Mouse (Mus musculus) cerebellum, adult 8-10 months (tissue): Measurements from ENCODE around the gene Gcm2.

ENCODE experiments used
- DNase-seq: peaks from one replicate; pipeline ENCODE4 v3.0.0; 2022

Gene Gcm2

DNA sequence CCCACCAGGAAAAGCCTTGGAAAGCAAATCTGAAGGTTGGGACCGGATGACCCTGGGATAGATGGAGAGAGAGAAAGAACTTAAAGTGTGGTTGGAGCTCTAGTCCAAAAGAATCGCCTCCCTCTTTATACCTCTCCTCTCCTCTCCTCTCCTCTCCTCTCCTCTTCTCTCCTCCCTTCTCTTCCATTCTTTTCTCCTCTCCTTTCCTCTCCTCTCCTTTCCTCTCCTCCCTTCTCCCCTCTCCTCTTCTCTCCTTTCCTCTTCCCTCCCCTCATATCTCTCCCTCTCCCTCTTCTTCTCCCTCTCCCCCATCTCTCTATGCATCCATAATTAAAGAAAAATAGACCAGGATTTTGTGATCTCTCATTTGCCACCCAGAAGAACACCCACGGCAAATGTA lies at the start of gene Gcm2:
TSS of gene Gcm2 (minus strand) at position 101 of the 400 bp plus-strand sequence.
- DNase-seq: no peak

DNA sequence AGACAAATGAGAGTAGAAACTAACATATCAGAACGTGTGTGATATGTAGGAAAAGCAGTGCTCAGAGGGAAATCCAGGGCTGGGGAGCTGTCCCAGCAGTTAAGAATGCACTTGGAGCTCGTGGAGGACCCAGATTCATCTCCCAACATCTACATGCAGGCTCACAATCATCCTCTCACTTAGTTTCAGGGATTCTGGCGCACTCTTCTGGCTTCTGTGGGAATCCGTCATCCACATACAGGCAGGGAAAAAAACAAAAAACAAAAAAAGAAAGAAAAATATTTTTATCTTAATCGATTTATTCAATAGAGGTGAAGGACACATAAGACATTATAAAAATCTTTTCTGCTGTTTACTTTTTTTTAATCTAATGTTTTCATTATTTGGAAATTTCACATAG lies 47.6 kb upstream of the Gcm2 start:
- DNase-seq: no peak

DNA sequence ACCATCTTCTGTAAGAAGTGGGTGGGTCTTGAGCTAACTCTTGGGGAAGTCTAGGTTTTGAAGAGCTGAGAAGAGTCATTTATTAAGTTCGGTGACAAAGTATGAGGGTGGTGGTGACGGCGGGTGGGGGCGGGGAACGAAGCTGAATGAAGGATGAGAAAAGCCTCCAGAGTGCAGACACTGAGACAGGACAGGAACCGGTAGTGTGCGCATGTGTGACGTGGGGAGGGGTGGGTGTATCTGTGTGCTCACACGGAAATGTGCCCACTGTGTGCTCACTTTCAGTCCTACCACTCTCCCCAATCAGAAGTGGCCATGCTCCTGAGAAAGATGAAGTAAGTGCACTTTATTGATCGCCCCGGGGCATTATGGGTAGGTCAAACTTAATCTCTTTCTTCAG lies 42.3 kb upstream of the Gcm2 start:
- DNase-seq: no peak

- DNase-seq: peak; percentile 48
These were observed 35.4 kb upstream of the Gcm2 start for GRCm38 (mm10) chr13:41146271-41146670.

DNA sequence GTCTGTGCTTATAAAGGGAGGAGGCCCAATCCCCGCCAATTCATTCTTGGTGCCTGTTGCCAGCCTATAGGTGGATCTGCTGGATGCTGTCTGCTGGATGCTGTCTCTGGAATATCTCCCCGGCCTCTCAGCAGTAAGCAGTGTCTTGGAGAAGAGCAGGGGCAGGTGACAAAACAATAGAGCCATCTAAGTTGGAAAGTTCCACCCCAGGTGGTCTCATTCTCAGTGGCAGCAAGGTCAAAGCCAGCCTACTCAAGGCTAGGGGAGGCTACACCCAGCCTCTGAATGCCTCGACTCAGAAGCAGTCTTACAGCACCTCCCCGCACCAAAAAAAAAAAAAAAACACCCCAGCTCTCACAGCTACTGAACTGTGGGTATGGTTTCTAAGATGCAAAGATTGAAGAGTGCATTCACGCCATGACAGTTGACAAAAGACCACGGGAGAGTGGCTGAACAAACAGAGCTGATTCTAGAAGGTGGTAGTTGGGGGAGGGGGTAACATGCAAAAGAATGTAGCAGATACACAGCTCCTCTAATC lies 34.7 kb upstream of the Gcm2 start:
- no peak for DNase-seq

DNA sequence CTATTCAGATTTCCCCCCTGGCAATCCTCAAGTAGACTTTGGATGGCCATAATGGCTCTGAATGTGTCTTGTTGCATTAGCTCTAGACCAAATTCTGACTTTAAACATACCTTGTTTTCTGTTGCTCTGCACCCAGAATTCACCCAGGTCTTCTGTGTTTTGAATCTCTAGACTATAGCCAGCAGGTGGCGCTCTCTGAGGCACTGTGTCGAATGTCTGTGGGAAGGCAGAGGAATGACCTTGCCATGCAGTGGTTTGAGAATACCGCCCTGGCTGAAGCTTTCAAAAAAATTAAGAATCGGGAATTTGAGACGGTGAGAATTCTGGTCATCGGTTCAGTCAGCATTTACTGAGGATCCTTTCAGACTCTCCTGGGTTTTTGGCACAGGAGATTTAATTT lies 24.1 kb upstream of the Gcm2 start:
- DNase-seq: peak; percentile 35

- no peak for DNase-seq
These were observed 18.2 kb upstream of the Gcm2 start for GRCm38 (mm10) chr13:41129061-41129460.

DNA sequence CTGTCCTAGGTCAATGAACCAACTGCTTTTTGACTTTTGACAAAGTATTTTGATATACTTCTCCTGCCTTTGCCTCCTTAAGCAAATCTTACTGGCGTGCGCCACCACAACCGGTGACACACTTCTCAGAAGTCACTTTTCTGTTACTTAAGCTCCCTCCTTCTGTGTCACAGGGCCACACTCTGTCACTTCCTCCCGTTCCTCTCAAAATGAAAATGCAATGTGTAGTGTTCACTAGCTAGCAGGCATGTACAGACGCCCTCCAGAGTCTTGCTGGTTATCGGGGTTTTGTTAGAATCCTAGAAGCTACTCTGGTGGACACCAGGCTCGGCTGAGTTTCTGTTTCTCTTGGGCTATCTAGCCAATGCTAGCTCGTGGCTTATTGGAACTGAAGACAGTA lies 17.5 kb upstream of the Gcm2 start:
- DNase-seq: no peak

GRCm38 (mm10) chr13:41123666-41124225 lies 12.9 kb upstream of the Gcm2 start:
- no peak for DNase-seq

DNA sequence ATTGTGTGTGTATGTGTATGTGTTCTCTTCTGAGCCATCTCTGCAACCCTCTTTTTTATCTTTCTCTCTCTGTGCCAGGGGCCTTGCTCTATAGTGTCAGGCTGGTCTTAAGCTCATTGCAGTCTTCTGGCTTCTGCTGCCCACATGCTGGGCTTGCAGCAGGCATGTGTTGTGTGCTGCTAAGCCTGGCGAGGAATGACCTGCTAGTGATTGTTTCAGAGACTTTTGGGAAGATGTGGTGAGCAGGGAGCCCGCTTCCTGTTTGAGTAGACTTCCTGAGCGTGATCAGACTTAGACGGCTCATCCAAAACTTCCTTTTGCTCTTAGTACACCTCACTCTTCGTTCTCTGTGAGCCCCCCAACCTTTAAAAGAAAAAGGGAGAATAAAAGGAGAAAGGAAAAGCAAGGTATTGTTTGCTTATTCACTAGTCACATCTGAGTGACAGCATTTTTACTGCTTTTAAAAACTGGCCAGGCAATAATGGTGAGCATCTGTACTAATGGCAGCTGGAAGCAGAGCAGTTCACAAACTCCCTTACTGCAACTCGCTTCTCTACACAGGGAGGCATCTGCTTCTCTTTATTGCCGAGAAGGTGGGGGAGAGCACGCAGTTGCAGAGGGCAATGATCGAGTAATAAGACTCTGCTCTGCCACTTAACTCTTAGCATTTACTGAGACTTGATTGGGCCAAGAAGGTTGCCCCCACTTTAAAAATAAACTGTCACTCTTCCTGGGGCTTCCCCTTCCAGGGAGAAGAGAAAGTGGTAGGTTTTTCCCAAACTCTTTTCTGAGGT lies 8.5 kb upstream of the Gcm2 start:
- DNase-seq: no peak

DNA sequence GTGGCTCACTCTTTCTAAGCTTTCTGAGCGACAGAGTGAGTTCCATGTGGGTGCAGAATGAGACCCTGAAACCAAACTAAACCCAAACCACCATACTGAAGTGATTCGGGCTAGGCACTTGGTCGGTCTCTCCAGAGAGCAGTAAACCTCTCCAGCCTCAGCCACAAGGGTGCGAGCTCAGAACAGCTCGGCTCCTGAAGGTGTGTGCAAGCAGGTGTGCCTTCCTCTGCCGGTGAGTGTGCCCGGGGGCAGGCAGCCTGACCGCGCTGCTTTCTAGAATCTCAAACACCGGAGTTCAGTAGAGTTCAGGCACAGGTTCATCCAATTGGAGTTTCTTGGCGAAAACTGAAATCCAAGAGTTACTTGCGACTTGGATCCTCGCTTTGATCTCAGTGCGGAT lies 3.1 kb upstream of the Gcm2 start, which contains the start of gene Sycp2l:
TSS of gene Sycp2l (plus strand) at position 368 of the 400 bp plus-strand sequence.
- DNase-seq: no peak

GRCm38 (mm10) chr13:41105541-41105940 lies 5.3 kb downstream of the Gcm2 start:
- DNase-seq: no peak

DNA sequence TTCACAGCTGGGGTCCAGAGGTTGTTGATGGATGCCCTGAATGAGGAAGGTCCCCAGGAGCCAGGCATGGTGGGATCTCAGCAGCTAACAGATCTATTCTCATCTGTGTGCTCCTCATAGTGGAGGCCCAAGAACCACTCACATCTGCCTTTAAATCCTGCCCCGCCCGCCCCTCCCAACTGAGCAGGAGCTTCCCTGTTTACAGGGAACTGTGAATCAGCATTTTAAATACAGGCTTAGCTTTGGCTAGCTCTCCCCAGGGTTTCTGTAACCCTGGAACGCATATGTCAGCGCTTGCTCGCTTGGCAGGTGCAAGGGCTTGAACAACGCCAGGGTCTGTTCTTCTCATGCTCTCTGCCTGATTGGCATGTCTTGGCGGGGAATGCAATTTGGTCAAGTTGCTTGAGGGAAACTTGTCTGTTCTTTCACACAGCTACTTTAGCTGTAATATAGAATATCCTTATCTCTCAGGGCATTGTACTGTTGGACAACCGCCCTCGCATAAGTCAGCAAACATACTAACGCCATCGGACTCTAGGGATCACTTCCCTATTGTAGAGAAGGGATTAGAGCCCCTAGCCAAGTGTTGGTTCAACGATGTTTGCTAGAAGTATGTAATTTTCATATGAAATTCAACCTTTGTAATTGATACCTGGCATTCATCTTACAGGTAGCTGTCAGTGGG lies 6.9 kb downstream of the Gcm2 start:
- DNase-seq: no peak

DNA sequence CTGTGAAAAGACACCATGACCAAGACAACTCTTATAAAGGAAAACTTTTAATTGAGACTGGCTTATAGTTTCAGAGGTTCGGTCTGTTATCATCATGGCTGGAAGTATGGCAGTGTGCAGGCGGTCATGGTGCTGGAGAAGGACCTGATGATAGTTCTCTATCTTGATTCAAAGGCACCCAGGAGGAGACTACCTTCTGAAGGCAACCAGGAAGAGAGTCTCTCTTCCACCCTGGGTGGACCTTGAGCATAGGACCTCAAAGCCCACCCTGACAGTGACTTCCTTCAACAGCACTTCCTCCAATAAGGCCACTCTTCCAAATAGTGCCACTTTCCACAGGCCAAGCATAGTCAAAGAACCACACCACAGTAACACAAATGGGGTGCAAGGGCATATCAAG lies 10.8 kb downstream of the Gcm2 start:
- no peak for DNase-seq

- DNase-seq: no peak
These were observed 12.5 kb downstream of the Gcm2 start for GRCm38 (mm10) chr13:41098325-41098724.

DNA sequence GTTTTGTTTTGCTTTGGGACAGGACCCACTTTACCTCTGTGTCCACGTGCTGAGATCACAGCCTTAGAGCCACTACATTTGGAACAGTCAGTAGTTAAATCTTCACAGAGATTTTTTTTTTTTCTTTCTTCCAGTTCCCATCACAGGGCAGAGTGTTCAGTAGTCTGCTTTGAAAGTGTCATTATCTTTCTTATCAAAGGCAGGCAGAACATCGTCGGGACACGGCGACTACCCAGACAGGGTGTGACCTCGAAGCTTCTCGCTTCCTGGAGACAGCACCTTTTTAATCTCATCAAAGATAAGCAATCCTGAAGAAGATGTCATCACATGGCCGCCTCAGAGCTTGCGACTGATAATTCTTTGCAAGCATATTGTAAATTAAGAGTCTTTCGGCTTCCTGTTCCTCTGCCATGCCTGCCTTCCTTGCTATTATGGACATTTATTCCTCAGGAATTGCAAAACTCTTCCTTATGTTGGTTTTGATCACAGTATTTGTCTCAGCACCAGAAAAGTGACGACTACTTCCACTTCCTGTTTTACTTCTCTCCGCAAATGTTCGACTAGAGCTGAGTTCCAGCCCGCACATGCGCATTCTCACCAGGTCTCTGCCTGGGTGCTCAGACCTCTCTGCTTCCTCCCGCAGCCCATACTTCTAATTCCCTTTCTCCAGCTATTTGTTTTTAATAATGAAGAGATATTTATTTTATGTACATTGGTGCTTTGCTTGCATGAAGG lies 13.3 kb downstream of the Gcm2 start:
- DNase-seq: no peak

DNA sequence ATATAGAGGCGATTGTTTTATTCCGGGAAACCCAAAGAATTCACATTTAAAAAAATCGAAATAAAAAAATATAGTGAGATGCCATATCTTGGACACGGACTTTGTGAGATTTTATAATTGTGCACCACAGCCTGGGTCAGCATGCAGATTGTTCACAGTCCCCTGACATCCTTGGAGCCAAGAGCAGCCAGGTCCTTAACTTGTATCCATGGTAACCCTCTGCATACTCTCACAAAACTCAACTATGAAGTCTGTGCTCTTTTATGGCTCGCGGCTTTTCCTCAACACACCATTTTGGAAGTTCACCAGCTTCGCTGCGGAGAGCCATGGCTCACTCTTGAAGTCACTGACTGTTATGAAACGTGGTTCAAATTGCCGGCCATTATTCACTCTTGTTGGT lies 16.7 kb downstream of the Gcm2 start:
- DNase-seq: no peak

GRCm38 (mm10) chr13:41091271-41091670 lies 19.6 kb downstream of the Gcm2 start:
- DNase-seq: no peak

DNA sequence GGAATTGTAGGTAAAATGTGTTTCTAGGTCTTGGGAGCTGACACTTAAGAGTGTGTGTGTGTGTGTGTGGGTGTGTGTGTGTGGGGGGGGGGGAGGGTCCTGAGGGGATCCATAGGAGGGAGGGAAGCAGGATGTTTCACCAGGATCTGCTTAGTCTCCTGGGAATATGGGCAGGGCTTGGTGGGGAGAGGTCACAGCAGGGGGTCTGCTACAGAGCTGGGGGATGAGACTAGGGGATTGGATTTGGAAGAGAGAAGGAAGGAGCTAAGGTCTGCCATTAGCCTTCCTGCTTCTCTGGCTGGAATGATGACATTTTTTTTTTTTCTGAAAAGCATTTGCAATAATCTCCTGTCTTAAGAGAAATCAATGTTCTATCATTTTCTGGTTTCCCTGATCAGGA lies 22.1 kb downstream of the Gcm2 start:
- DNase-seq: no peak

GRCm38 (mm10) chr13:41085140-41085539 lies 25.7 kb downstream of the Gcm2 start:
- no peak for DNase-seq

DNA sequence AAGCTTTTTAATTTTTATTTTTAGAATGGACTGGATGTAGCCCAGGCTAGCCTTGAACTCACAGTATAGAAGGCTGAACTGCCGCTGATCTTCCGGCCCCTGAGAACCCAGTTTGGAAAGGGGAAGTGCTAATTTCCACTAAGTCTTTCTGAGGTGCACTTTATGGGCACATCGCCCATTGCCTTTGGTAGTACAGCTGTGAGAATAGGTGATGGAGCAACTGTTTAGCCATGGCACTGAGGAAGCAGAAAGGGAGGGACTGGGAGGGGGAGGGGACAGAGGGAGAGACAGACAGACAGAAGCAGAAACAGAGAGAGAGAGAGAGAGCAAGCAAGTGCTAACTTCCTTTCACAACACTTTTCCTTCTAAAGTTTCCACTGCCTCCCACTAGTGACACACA lies 26.3 kb downstream of the Gcm2 start:
- DNase-seq: no peak

- DNase-seq: no peak
These were observed 30.1 kb downstream of the Gcm2 start for GRCm38 (mm10) chr13:41080700-41081099.

GRCm38 (mm10) chr13:41079859-41080258 lies 31.0 kb downstream of the Gcm2 start:
- DNase-seq: no peak
